Mouse (Mus musculus) brain, embryonic 14.5 days (tissue): ENCODE data around the gene Nrxn3.

Source experiments
- CTCF ChIP-seq: fragments of 200-500 bp; IDR thresholded peaks from 2 replicates; pipeline ENCODE4 v1.5.1; 2012; ENCODE audit warnings: inconsistent platforms, mild to moderate bottlenecking, moderate library complexity, borderline replicate concordance; ENCODE audit not compliant: insufficient read depth, insufficient read length; ENCODE audit errors: extremely low read depth
- POLR2A ChIP-seq: fragments of 200-500 bp; IDR thresholded peaks from 2 replicates; pipeline ENCODE4 v1.6.1; 2012; ENCODE audit warnings: mild to moderate bottlenecking, inconsistent platforms, borderline replicate concordance; ENCODE audit not compliant: poor library complexity, insufficient read depth, insufficient read length, severe bottlenecking; ENCODE audit errors: extremely low read depth

DNA sequence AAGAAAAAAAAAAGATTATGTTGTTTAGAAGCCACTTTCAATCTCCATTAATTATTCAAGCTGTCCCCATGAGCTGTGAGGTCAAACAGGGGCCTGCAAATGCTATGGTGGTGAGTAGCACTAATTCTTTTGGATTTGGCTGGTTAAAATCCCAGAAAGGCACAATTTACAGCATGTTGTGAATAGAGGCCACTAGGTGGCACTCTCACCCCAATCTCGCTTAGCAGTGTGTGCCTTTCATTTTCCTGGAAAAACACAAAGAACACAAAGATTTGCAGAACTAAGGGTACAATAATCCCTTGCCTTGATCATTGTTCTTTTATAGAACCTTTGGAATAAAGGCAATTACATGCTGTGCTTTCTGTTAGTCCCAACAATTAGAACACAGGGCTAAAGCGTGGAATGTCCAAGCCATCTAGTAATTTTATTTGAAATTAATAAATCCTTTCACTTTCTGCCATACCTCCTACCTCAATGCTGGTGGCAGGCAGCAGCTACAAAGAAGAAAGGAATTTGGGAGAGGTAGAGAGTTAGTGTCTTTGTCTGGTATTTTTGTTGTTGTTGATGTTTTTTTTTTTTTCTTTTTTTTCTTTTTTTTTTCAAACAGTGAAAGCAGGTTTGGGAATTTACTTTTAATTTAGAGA lies 782.6 kb downstream of the Nrxn3 start:
- TF ChIP-seq CTCF: peak; percentile 79; the same call in 1 of the 2 replicates
- TF ChIP-seq POLR2A: no peak
